Mouse (Mus musculus): ENCODE data around the gene Myh6.
"Not testable (repeated sequence)": the region's sequence is repeated elsewhere in the genome, so short reads cannot be mapped to it uniquely, and the experiment has no call there.

Gene Myh6

DNA sequence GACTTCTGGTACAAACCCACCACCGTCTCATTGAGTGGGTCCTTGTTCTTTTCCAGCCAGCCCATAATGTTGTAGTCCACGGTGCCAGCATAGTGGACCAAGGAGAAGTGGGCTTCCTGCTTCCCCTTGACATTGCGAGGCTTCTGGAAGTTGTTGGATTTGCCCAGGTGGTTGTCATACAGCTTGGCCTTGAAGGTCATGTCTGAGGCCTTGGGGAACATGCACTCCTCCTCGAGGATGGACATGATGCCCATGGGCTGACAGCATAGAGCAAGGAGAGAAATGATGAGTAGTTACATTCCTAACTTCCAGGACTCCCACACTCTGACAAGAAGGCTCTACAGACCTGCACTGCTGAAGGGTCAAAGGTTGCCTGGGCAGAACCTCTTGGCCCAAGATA lies 8.2 kb downstream of the Myh6 start:
- no peak for DNase-seq (ENCODE audit: extremely low spot score, low spot score)

DNA sequence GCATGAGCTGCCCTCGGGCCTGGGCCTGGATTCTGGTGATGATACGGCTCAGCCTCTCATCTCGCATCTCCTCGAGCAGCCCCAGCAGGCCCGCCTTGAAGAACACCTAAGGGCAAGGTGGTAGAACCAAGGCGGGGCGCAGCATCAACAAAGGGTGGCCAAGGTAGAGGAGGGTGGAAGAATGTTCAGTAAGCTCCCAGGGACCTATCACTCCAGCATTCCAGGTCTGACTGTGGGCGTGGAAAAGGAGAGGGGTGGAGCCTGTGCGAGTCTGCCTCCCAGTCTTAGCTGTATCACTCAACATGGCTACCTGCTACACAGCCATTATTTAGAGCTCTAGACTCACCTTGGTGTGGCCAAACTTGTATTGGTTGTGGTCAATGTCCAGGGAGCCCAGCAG lies 10.2 kb downstream of the Myh6 start:
- no peak for DNase-seq (ENCODE audit: extremely low spot score, low spot score)

GRCm38 (mm10) chr14:54955481-54955880 lies 11.2 kb downstream of the Myh6 start:
- DNase-seq (ENCODE audit: extremely low spot score, low spot score) = no peak

DNA sequence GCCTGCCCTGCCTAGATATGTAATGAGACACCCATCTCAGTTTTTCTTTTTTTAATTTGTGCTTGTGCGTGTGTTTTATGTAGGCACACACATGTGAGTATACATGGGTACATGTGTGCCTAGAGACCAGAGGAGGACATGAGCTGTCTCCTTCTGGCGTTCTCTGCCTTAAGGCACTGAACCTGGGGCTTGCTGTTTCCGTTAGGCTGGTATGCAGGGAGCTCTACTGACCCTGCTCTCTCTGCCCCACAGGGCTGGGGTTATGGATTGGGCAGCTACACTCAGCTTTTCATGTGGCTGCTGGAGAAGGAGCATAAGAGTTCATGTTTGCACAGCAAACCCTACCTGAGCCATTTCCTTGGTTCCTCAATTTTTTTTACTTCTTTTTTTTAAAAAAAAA lies 12.3 kb downstream of the Myh6 start:
- DNase-seq (ENCODE audit: extremely low spot score, low spot score) = no peak

GRCm38 (mm10) chr14:54953664-54954206 lies 13.0 kb downstream of the Myh6 start:
- DNase-seq (ENCODE audit: extremely low spot score, low spot score) = no peak

GRCm38 (mm10) chr14:54951587-54951986 lies 15.1 kb downstream of the Myh6 start:
- no peak for DNase-seq (ENCODE audit: extremely low spot score, low spot score)

GRCm38 (mm10) chr14:54950493-54950892 lies 16.2 kb downstream of the Myh6 start:
- DNase-seq (ENCODE audit: extremely low spot score, low spot score) = no peak

- DNase-seq (ENCODE audit: extremely low spot score, low spot score) = no peak
Observed at GRCm38 (mm10) chr14:54948781-54949180, 17.9 kb downstream of the Myh6 start.

DNA sequence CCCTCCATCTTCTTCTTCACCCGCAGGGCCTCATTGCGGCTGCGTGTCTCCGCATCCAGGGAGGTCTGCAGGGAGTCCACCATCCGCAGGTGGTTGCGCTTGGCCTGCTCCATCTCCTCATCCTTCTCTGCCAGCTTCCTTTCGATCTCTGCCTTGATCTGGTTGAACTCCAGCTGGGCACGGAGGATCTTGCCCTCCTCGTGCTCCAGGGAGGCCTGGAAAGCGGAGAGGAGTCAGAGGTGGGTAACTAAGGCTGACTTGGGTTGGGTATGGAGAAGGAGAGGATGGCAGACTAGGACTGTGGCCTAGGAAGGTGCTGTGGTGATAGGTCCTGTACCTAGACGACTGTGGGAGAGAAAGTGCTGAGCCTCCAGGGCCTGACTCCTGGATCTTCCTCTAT lies 19.7 kb downstream of the Myh6 start:
- not testable (repeated sequence) for DNase-seq (ENCODE audit: extremely low spot score, low spot score)

GRCm38 (mm10) chr14:54945975-54946704 lies 20.6 kb downstream of the Myh6 start:
- DNase-seq (ENCODE audit: extremely low spot score, low spot score) = no peak

DNA sequence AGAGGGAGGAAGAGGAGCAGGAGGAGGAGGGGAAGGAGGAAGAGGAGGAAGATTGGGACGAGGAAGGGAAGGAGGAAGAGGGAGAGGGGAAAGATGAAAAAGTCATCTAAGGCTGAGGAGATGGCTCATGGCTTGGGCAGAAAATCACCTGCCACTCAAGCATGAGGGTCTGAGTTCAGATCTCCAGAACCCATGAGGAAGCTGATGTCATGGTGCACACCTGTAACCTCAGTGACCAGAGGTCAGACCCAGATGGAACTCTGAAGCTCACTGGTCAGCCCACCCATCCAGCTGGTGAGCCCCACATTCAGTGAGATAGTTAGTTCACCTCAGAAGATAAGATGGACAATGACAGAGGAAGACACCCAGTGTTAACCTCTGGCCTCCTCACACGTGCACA lies 21.8 kb downstream of the Myh6 start:
- DNase-seq (ENCODE audit: extremely low spot score, low spot score) = no peak

- DNase-seq (ENCODE audit: extremely low spot score, low spot score) = no peak
Observed at GRCm38 (mm10) chr14:54943971-54944370, 22.8 kb downstream of the Myh6 start.

- DNase-seq (ENCODE audit: extremely low spot score, low spot score) = no peak
Observed at GRCm38 (mm10) chr14:54942479-54942878, 24.2 kb downstream of the Myh6 start.

- no peak for DNase-seq (ENCODE audit: extremely low spot score, low spot score)
Observed at GRCm38 (mm10) chr14:54941024-54941978, 25.4 kb downstream of the Myh6 start.

DNA sequence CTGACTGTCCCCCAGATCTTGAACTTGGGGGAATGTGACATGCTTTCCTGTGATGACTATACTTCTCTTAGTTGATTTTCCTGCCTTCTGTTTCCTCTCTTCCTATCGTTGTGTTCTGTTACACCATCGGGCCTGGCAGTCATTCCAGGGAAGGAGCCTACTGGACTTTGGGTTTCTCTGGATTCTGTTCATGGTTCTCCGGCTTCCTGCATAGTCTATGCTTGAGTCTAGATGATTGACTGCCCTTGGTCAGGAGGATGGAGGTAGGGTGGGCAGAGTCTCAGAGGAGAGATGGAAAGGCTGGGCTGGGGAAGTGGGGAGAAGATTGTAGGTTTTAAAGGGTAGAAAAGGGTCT lies 26.6 kb downstream of the Myh6 start:
- no peak for DNase-seq (ENCODE audit: extremely low spot score, low spot score)

DNA sequence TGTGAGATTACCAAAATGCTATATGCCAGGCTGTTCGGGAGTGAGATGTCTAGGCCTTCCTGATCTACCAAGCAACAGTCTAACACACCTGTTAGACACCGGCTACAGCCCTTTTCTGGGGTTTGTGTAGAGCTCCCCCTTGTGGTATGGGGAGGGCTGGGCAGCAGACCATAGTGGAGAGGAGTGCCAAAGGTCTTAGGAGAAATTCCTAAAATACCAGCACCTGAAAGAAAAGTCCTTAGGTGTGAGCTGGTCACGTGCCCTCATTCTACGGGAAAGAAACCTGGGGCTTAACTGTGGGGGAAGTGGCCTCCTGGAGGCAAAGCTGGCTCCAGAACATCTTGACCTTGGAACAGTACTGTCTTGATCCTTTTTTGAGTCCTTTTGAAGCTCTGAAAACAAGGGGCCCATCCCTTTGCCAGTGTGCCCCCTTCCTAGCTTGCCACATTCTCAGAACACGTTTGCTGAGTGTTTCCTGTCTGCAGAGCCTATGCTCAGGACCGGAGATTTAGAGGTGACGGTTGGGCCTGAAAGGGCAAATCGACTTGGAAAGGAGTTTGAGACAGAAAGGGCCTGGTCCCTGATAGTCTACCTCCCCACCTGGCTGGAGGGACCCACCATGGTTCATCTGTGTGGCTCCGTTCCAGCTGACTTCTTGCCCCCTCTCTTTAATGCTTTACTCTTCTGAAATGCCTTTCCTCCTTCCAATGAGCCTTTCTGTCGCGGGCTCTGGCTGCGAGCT lies 27.1 kb downstream of the Myh6 start:
- DNase-seq (ENCODE audit: extremely low spot score, low spot score) = peak; percentile 60

GRCm38 (mm10) chr14:54938431-54939219 lies 28.1 kb downstream of the Myh6 start:
- no peak for DNase-seq (ENCODE audit: extremely low spot score, low spot score)

GRCm38 (mm10) chr14:54937361-54938182 lies 29.2 kb downstream of the Myh6 start:
- no peak for DNase-seq (ENCODE audit: extremely low spot score, low spot score)

DNA sequence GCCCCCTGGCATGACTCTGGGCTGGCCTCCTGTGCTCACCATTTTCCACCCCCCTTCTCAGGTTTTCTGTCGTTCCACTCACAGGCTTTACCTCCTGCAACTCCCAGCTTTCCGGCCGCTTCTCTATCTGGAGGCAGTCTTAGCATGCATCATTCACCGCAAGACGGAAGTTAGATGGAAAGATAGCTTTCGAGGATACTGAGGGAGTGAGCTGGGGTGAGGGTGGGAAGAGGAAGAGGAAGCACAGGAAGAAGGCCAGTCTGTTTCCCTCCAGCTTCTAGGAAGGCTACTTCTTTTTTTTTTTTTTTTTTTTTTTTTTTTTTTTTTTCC lies 29.9 kb downstream of the Myh6 start:
- peak; percentile 21 for DNase-seq (ENCODE audit: extremely low spot score, low spot score)

All from neural tube, embryonic 10.5 days (tissue).